Mouse (Mus musculus) brain, embryonic 14.5 days (tissue): Measurements from ENCODE around the gene Ror2.

Experiments used
- CTCF ChIP-seq: fragments of 200-500 bp; IDR thresholded peaks from 2 replicates; pipeline ENCODE4 v1.5.1; 2012; ENCODE audit warnings: inconsistent platforms, mild to moderate bottlenecking, moderate library complexity, borderline replicate concordance; ENCODE audit not compliant: insufficient read depth, insufficient read length; ENCODE audit errors: extremely low read depth
- POLR2A ChIP-seq: fragments of 200-500 bp; IDR thresholded peaks from 2 replicates; pipeline ENCODE4 v1.6.1; 2012; ENCODE audit warnings: mild to moderate bottlenecking, inconsistent platforms, borderline replicate concordance; ENCODE audit not compliant: poor library complexity, insufficient read depth, insufficient read length, severe bottlenecking; ENCODE audit errors: extremely low read depth

GRCm38 (mm10) chr13:53285756-53286361 lies at the start of gene Ror2:
- TF ChIP-seq POLR2A: no peak
- peak; percentile 42; the same call in 1 of the 2 replicates for TF ChIP-seq CTCF
